Mouse (Mus musculus) liver, embryonic 15.5 days (tissue): Measurements from ENCODE around the gene Adipoq. TPM values are rescaled to one million over a fixed set of nuclear protein-coding genes. Genes with fewer than 3 reads are reported as not detected.

Experiments used
- ATAC-seq: fragments of 200-750 bp; cut with Nextera tagmentation; 2 replicates; pipeline ENCODE4 v1.8.0; 2017; ENCODE audit warnings: moderate number of reproducible peaks, mild to moderate bottlenecking, moderate library complexity; ENCODE audit not compliant: insufficient read depth
- H3K27ac ChIP-seq: fragments of 300-500 bp; sonication (generic); replicated peaks from 2 replicates; pipeline ENCODE4 v1.5.1; 2015; ENCODE audit warnings: mild to moderate bottlenecking, inconsistent platforms
- H3K27me3 ChIP-seq: fragments of 300-500 bp; sonication (generic); 2 replicates; pipeline ENCODE4 v1.6.1; 2015; ENCODE audit warnings: mild to moderate bottlenecking, inconsistent platforms
- H3K36me3 ChIP-seq: fragments of 300-500 bp; sonication (generic); replicated peaks from 2 replicates; pipeline ENCODE4 v1.6.1; 2015; ENCODE audit warnings: moderate library complexity, mild to moderate bottlenecking, inconsistent platforms
- H3K4me1 ChIP-seq: fragments of 300-500 bp; sonication (generic); replicated peaks from 2 replicates; pipeline ENCODE4 v1.6.1; 2015; ENCODE audit warnings: inconsistent platforms
- H3K4me2 ChIP-seq: fragments of 300-500 bp; sonication (generic); 2 replicates; pipeline ENCODE4 v1.6.1; 2015; ENCODE audit warnings: moderate library complexity, mild to moderate bottlenecking, inconsistent platforms
- H3K4me3 ChIP-seq: fragments of 300-500 bp; sonication (generic); replicated peaks from 2 replicates; pipeline ENCODE4 v1.5.1; 2015; ENCODE audit warnings: mild to moderate bottlenecking, inconsistent platforms
- H3K9ac ChIP-seq: fragments of 300-500 bp; sonication (generic); 2 replicates; pipeline ENCODE4 v1.6.1; 2015; ENCODE audit warnings: moderate library complexity, mild to moderate bottlenecking, inconsistent platforms
- H3K9me3 ChIP-seq: fragments of 300-500 bp; sonication (generic); replicated peaks from 2 replicates; pipeline ENCODE4 v1.6.1; 2016; ENCODE audit warnings: inconsistent platforms
- WGBS: fragments of 180-500 bp; shearing (Covaris S2); methylation state at CpG from one replicate; pipeline ENCODE4 v1.1.7; 2015; ENCODE audit warnings: mixed read lengths; ENCODE audit not compliant: insufficient replicate concordance; 5-methylcytosine and 5-hydroxymethylcytosine counted together
- polyA plus RNA-seq: library from polyadenylated mRNA; unstranded; fragments of >200 nt; fragmentation: Nextera tagmentation; extraction: Ambion mirVana; gene quantifications from 2 replicates; pipeline ENCODE4 v1.2.1, GENCODE M21; 2015

The Adipoq gene
- polyA plus RNA-seq, 1 experiment from 2014 or later = not detected

- Histone ChIP-seq H3K27me3 (no peaks in the 10 kb centered on the region), H3K9ac (no peak overlapping the region), H3K36me3 (peaks cover 91% of the 10 kb centered on the region)
Observed at GRCm38 (mm10) chr16:23117173-23117572, 29.2 kb upstream of the Adipoq start.

DNA sequence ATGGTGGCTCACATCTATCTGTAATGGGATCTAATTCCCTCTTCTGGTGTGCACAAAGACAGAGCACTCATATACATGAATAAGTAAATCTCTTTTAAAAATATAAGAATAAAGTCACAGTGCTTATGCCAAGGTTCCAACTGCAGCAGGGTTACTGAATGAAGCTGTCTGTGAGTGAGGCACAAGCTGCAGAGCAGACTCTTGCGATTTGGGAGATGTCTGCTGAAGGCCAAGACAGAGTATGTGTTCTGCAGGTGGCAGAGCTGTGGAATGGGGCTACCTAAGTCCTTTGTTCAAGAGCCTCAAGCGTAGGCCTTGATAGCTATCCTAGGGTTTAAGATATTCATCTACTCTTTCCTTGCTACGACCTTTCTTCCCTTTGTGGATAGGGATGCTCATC lies 23.9 kb upstream of the Adipoq start:
- no peak overlapping the region for H3K9ac ChIP-seq
- H3K27me3 ChIP-seq = no peaks in the 10 kb centered on the region
- WGBS = 72% methylated on average over 3 of the region's 3 CpGs
- no peak overlapping the region for H3K4me3 ChIP-seq
- H3K9me3 ChIP-seq = no peaks in the 10 kb centered on the region
- H3K27ac ChIP-seq = no peak overlapping the region
- no peak overlapping the region for H3K4me2 ChIP-seq
- no peak for ATAC-seq
- peaks cover 80% of the 10 kb centered on the region for H3K36me3 ChIP-seq
- peaks cover 13% of the 10 kb centered on the region for H3K4me1 ChIP-seq

More at GRCm38 (mm10) chr16:23117173-23117572, 29.2 kb upstream of the Adipoq start:
- Histone ChIP-seq H3K4me1 (no peaks in the 10 kb centered on the region), H3K4me2 (no peak overlapping the region), H3K4me3 (no peak overlapping the region), H3K27ac (no peak overlapping the region), H3K9me3 (no peaks in the 10 kb centered on the region)
- WGBS = 64% methylated on average over 4 of the region's 4 CpGs
- no peak for ATAC-seq

- Histone ChIP-seq H3K27me3 (no peaks in the 10 kb centered on the region), H3K4me3 (no peak overlapping the region), H3K36me3 (peaks cover 73% of the 10 kb centered on the region), H3K9ac (no peak overlapping the region), H3K9me3 (no peaks in the 10 kb centered on the region), H3K4me1 (peaks cover 13% of the 10 kb centered on the region), H3K4me2 (no peak overlapping the region), H3K27ac (no peak overlapping the region)
- 77% methylated on average over 4 of the region's 4 CpGs for WGBS
- ATAC-seq = no peak
Observed at GRCm38 (mm10) chr16:23123104-23123503, 23.2 kb upstream of the Adipoq start.

DNA sequence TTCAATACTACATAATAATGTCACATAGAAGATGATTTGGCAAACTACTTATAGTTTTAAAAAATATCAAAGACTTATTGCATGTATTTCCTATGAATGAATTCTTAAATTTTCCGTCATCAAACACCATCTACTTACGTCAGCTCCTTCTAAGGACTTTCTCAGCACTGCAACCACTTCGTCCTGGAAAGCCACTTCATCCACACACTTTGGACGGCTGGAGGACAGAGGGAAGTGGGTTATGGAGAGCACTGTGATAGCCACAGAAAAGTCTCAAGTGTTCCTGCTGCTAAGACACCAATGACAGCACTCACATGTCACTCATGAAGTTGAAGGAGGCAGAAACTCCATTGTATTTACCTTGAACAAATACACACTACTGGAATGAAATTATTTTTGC lies 21.9 kb upstream of the Adipoq start:
- 82% methylated on average over 4 of the region's 4 CpGs for WGBS
- Histone ChIP-seq H3K9ac (no peak overlapping the region), H3K36me3 (peaks cover 64% of the 10 kb centered on the region), H3K4me2 (no peak overlapping the region), H3K4me3 (no peak overlapping the region), H3K9me3 (no peaks in the 10 kb centered on the region), H3K27ac (no peak overlapping the region), H3K27me3 (no peaks in the 10 kb centered on the region), H3K4me1 (peaks cover 21% of the 10 kb centered on the region)
- no peak for ATAC-seq

- peaks cover 35% of the 10 kb centered on the region for H3K36me3 ChIP-seq
- H3K27ac ChIP-seq = peak overlapping the region; percentile 97
- H3K4me2 ChIP-seq = peak overlapping the region; percentile 91
- H3K4me3 ChIP-seq = peak overlapping the region; percentile 77
- ATAC-seq = peak; percentile 34
- no peaks in the 10 kb centered on the region for H3K9me3 ChIP-seq
- peak overlapping the region; percentile 80 for H3K9ac ChIP-seq
- under 1% methylated on average over 4 of the region's 4 CpGs for WGBS
- peaks cover 21% of the 10 kb centered on the region for H3K4me1 ChIP-seq
- no peaks in the 10 kb centered on the region for H3K27me3 ChIP-seq
Observed at GRCm38 (mm10) chr16:23127311-23127672, 19.0 kb upstream of the Adipoq start.

- no peaks in the 10 kb centered on the region for H3K9me3 ChIP-seq
- ATAC-seq = peak; percentile 96
Observed at GRCm38 (mm10) chr16:23127673-23128375, 18.5 kb upstream of the Adipoq start, which contains the start of gene Rfc4. Gene Rfc4, minus strand, starts transcription at chr16:23127737.

GRCm38 (mm10) chr16:23130303-23130702 lies 16.0 kb upstream of the Adipoq start:
- 79% methylated on average over 3 of the region's 3 CpGs for WGBS
- Histone ChIP-seq H3K4me3 (no peak overlapping the region), H3K4me1 (peaks cover 21% of the 10 kb centered on the region), H3K27me3 (no peaks in the 10 kb centered on the region), H3K4me2 (no peak overlapping the region), H3K36me3 (peaks cover 9% of the 10 kb centered on the region; the same call in 1 of the 2 replicates), H3K9ac (no peak overlapping the region), H3K27ac (no peak overlapping the region), H3K9me3 (no peaks in the 10 kb centered on the region)
- ATAC-seq = no peak

More at GRCm38 (mm10) chr16:23127673-23128375, 18.5 kb upstream of the Adipoq start, which contains the start of gene Rfc4:
- Histone ChIP-seq H3K27me3 (no peaks in the 10 kb centered on the region), H3K9ac (peak within 1 kb of the TSS; percentile 80), H3K27ac (peak within 1 kb of the TSS; percentile 97), H3K4me1 (peaks cover 21% of the 10 kb centered on the region), H3K36me3 (peaks cover 30% of the 10 kb centered on the region), H3K4me3 (peak within 1 kb of the TSS; percentile 77), H3K4me2 (peak within 1 kb of the TSS; percentile 91)
- WGBS = under 1% methylated on average over 51 of the region's 51 CpGs

GRCm38 (mm10) chr16:23132336-23132735 lies 14.0 kb upstream of the Adipoq start:
- Histone ChIP-seq H3K4me1 (peaks cover 9% of the 10 kb centered on the region), H3K9me3 (no peaks in the 10 kb centered on the region), H3K4me3 (no peak overlapping the region), H3K27ac (no peak overlapping the region), H3K36me3 (no peaks in the 10 kb centered on the region), H3K9ac (no peak overlapping the region), H3K4me2 (no peak overlapping the region), H3K27me3 (no peaks in the 10 kb centered on the region)
- WGBS = 79% methylated on average over 1 of the region's 1 CpGs
- ATAC-seq = no peak

DNA sequence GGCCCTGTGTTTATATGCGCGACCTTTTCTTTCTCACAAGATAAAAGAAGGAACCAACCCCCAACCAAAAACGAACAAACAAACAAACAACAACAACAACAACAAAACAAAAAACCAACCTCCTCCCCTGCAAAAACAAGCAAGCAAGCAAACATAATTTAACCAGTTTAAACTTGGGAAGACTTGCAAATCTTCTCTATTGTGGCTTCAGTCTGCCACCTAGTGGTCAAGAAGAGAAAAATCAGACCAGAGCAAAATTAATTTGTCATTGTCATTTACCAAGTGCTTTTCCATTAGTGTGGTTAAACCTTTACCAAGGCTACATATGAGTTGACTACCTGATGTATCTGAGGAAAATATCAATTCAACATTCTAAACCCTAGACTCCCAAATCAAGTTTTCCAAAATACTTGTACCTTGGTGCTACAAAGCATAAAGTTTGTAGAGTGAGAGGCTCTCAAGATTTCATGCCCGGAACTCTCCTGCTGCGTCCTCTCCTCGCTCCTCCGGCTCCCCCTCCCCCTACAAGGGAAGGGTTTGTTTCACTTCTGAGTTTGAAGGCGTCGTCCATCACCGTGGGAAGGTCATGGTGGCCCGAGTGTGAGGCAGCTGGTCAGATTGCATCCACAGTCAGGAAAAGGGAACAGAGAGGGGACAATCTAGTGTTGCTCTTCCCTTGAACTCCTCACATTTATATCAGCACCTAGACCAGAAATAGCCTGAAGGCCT lies 10.8 kb upstream of the Adipoq start:
- Histone ChIP-seq H3K9ac (no peak overlapping the region), H3K27ac (no peak overlapping the region), H3K4me3 (no peak overlapping the region), H3K4me2 (no peak overlapping the region), H3K36me3 (no peaks in the 10 kb centered on the region), H3K27me3 (no peaks in the 10 kb centered on the region), H3K9me3 (no peaks in the 10 kb centered on the region), H3K4me1 (no peaks in the 10 kb centered on the region)
- 22% methylated on average over 11 of the region's 11 CpGs for WGBS
- no peak for ATAC-seq

DNA sequence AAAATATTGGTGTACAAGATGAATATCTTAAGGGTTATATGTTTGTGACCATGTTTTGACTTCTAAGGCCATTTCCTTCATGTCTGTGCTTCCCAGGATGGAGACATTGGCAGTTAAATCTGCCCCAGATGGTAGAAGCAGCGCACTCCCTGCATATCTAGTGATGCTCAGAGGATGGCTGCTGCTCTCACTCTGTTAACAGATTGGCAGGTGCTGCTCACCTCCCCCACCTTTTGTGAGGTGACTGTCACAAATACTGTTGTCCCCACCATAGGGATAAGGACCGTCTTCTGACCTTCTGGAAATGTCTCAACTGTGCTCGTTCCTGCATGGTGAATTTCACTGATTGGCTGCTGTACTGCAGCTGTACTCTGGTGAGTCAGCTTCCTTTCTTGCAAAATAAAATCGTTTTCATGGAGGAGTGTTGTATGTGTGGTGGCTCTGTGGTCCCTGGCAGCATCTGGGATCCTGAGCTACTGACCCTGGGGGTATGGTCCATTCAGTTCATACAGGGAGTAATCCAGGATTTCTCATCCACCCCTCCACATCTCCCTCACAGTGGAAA lies 9.8 kb upstream of the Adipoq start:
- Histone ChIP-seq H3K9me3 (no peaks in the 10 kb centered on the region), H3K9ac (no peak overlapping the region), H3K27ac (no peak overlapping the region), H3K4me2 (no peak overlapping the region), H3K27me3 (no peaks in the 10 kb centered on the region), H3K4me1 (no peaks in the 10 kb centered on the region), H3K36me3 (no peaks in the 10 kb centered on the region), H3K4me3 (no peak overlapping the region)
- WGBS = 34% methylated on average over 4 of the region's 4 CpGs
- ATAC-seq = no peak

DNA sequence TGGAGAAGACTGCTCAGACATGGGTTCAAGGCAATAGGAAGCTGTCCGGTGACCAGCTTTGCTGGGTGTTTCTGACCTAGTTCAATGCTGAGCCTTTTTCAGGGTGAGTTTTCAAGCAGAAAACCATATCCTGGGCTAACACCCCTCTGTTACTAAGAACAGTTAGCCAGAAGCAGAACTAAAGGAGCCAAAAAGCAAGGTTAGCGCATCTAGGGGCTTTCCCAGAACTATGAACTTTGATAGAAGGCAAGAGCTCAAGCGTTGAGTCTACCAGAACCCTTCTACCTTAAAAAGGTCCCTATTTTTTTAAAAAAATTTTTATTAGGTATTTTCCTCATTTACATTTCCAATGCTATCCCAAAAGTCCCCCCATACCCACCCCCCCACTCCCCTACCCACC lies 5.4 kb upstream of the Adipoq start:
- no peak overlapping the region for H3K9ac ChIP-seq
- no peak for ATAC-seq

More for the DNA sequence above, 5.4 kb upstream of the Adipoq start:
- no peak overlapping the region for H3K4me3 ChIP-seq
- H3K9me3 ChIP-seq = no peaks in the 10 kb centered on the region
- H3K4me1 ChIP-seq = peaks cover 3% of the 10 kb centered on the region; the same call in 1 of the 2 replicates
- no peak overlapping the region for H3K4me2 ChIP-seq
- no peaks in the 10 kb centered on the region for H3K27me3 ChIP-seq
- 71% methylated on average over 3 of the region's 3 CpGs for WGBS
- no peak overlapping the region for H3K27ac ChIP-seq
- no peaks in the 10 kb centered on the region for H3K36me3 ChIP-seq
